Mouse (Mus musculus): Measurements from ENCODE around the gene Ncoa7.

Ncoa7 gene

GRCm38 (mm10) chr10:30585691-30586090 lies 217.4 kb downstream of the Ncoa7 start:
- DNase-seq (ENCODE audit: extremely low spot score) = no peak

All from embryo, embryonic 9.5 days (tissue).